Mouse (Mus musculus): ENCODE measurements around the gene Olfr1404.
"Not testable (repeated sequence)": the region's sequence is repeated elsewhere in the genome, so short reads cannot be mapped to it uniquely, and the experiment has no call there.

The Olfr1404 gene

DNA sequence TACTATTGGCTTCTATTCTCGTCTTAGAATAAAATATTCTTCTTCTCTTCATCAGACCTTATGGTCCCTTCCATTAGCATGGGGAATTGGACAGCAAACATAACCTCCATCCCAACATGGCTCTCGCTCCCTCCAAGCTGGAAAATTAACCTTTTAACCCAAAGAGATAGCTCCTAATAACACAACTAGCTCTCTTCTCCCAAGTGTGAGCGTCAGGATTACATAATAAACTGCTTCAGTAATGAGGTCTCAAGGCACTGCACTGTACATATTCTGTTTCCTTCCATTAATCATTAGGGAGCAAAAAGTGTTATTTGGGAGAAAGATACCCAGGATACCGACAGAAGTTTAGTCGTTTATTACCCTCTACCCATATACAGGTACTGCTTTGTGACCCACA is at the start of gene Olfr1404:
Gene Olfr1404, plus strand, starts transcription at position 301 of the 400 bp plus-strand sequence.
- no peak for DNase-seq (ENCODE audit: low spot score in 2 of 2)

GRCm38 (mm10) chr1:173174154-173174842 is 37.9 kb upstream of the Olfr1404 start:
- no peak for DNase-seq (ENCODE audit: low spot score in 2 of 2)

GRCm38 (mm10) chr1:173190540-173190939 is 21.7 kb upstream of the Olfr1404 start, which contains the start of gene Olfr1406:
Gene Olfr1406 (minus strand): TSS chr1:173190640.
- no peak for DNase-seq (ENCODE audit: low spot score in 2 of 2)

DNA sequence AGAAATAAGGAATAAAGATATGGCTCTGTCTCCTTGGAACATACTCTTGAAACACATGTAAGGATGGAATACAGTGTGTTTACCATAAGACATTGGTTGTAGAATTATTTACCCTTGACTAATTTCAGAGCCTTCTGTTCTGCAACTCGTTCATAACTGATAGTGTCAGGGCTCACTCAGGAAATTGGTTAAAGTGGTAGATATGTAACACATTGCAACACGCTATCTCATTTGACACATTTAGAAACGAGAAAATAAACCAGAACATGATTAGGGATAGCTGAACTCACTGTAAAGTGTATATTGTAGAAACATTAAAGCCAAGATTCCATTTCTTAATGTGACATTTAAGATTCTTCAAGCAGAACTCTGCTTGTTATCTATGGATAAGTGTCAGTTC is 20.1 kb upstream of the Olfr1404 start:
- no peak for DNase-seq (ENCODE audit: low spot score in 2 of 2)

- no peak for DNase-seq (ENCODE audit: low spot score in 2 of 2)
Observed at GRCm38 (mm10) chr1:173196359-173196758, 15.8 kb upstream of the Olfr1404 start.

- DNase-seq (ENCODE audit: low spot score in 2 of 2) = no peak
Observed at GRCm38 (mm10) chr1:173197508-173197907, 14.7 kb upstream of the Olfr1404 start, which contains the start of gene Olfr218. Gene Olfr218 (plus strand): TSS chr1:173197808.

- DNase-seq (ENCODE audit: low spot score in 2 of 2) = no peak
Observed at GRCm38 (mm10) chr1:173216481-173216880, 4.3 kb downstream of the Olfr1404 start.

DNA sequence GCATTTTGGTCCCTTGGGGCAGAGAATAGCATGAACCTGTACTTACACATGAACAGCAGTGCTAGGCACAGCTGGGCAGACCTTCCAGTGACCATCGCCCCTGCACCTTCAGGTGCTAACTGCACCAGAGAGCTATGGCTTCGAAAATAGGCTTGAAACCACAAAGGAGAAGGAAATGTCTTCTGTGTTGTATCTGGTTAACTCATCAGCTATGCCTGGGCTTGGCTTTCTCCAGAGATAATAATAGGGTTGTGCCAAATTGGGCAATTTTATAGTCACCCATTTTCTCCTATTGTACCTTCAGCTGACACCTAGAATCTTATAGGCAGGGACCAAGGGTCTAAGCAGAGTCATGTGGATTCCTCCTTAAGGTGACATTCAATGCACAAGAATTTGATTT is 14.9 kb downstream of the Olfr1404 start, which contains the start of gene Fcer1a:
Gene Fcer1a, minus strand, starts transcription at position 134 of the 400 bp plus-strand sequence.
- no peak for DNase-seq (ENCODE audit: low spot score in 2 of 2)

DNA sequence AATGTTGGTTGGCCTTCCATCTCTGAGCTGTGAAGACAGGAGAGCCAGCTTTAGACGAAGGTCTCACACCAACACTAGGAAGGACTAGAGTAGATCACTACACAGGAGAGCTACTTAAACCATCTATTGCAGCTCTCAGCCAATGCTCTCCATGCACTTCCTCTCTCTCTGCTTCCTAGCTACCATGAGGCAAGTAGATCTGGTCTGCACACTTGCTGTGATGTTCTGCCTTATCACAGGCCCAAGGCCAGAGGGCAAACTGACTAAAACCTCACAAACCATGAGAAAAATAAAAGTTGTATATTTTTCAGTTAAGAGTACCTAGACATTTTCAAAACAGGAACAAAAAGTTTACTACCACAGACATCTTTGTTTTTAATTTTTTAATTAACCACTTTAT is 24.8 kb downstream of the Olfr1404 start:
- DNase-seq (ENCODE audit: low spot score in 2 of 2) = not testable (repeated sequence)

DNA sequence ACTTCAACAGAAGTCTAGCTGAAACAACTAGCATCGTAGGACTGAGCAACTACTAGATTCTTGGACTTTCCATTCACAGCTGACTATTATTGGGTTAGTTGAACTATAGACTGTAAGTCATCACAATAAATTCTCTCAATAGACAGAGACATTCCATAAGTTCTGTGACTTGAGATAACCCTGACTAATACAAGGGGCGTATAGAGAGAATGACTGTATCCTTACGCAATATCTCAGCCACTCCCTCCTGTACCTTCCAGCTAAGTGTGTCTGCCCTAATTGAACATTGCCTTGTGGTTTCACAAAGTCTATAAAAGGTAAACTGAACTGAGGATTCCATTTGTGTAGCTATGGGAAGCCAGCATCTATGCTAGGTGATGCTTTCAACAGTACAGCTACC is 37.7 kb downstream of the Olfr1404 start:
- no peak for DNase-seq (ENCODE audit: low spot score in 2 of 2)

DNA sequence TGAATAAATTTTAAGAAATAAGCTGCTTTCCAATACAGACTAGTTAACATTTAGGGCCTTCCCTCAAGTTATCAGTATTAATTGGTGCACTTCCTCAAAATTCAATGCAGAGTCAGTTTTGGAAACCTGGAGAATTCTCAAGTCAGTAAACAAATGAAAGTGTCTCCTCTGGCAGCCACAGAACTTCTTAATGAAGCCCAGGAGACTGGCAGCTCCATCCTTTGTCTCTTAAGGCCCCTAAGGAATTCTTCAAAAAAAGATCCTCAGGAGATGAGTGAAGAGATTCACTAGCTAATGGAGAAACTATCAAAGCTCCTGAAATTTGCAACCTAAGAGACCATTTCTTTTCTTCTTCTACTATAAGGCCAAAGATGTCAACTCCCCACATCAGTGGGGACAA is 53.5 kb downstream of the Olfr1404 start, which contains the start of gene Olfr418:
Gene Olfr418, plus strand, starts transcription at position 301 of the 400 bp plus-strand sequence.
- DNase-seq (ENCODE audit: low spot score in 2 of 2) = no peak
